Mouse (Mus musculus) hindbrain, embryonic 12.5 days (tissue): ENCODE measurements at regions not wholly inside any gene's neighbourhood (a gene's known extent, or its start where the extent isn't known, plus 50 kb on each side); places are given as distances from the start of the nearest gene placed in this dataset.
A peak's percentile ranks its signal among the peaks of the same experiment; 100 is the strongest.

Experiments
- ATAC-seq: fragments of 200-750 bp; cut with Nextera tagmentation; 2 replicates; pipeline ENCODE4 v1.8.0; 2017; ENCODE audit warnings: moderate TSS enrichment; ENCODE audit not compliant: low FRiP score
- H3K27ac ChIP-seq: fragments of 300-500 bp; sonication (generic); 2 replicates; pipeline ENCODE4 v1.5.1; 2016; ENCODE audit warnings: mild to moderate bottlenecking
- H3K27me3 ChIP-seq: fragments of 300-500 bp; sonication (generic); 2 replicates; pipeline ENCODE4 v1.6.1; 2016; ENCODE audit warnings: mild to moderate bottlenecking
- H3K36me3 ChIP-seq: fragments of 300-500 bp; sonication (generic); 2 replicates; pipeline ENCODE4 v1.6.1; 2016; ENCODE audit warnings: mild to moderate bottlenecking
- H3K4me1 ChIP-seq: fragments of 300-500 bp; sonication (generic); 2 replicates; pipeline ENCODE4 v1.6.1; 2016
- H3K4me2 ChIP-seq: fragments of 300-500 bp; sonication (generic); replicated peaks from 2 replicates; pipeline ENCODE4 v1.6.1; 2016; ENCODE audit warnings: mild to moderate bottlenecking
- H3K4me3 ChIP-seq: fragments of 300-500 bp; sonication (generic); 2 replicates; pipeline ENCODE4 v1.5.1; 2016; ENCODE audit warnings: mild to moderate bottlenecking
- H3K9ac ChIP-seq: fragments of 300-500 bp; sonication (generic); 2 replicates; pipeline ENCODE4 v1.6.1; 2016; ENCODE audit warnings: mild to moderate bottlenecking, moderate library complexity
- H3K9me3 ChIP-seq: fragments of 300-500 bp; sonication (generic); replicated peaks from 2 replicates; pipeline ENCODE4 v1.6.1; 2016; ENCODE audit warnings: mild to moderate bottlenecking
- WGBS: fragments of 180-500 bp; shearing (Covaris S2); methylation state at CpG from one replicate; pipeline ENCODE4 v1.1.7; 2016; 5-methylcytosine and 5-hydroxymethylcytosine counted together

DNA sequence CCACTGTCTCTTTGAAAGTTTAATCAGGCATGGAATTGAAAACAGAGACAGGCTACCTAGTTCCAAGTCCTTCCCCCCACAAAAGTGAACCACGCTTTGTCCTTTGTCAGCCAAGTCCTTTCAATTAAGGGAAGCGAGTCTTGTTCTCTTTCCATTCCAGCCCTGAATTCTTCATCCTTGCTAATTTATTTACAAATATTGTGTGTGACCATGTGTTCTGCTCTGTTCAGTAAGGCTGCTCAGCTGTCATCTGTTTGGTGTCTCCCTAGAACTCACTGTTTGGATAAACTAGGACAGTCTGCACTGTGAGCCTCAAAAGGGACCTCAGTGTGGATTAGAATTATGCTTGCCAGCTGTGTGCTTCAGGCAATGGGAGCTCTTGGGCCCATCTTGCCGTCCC, 473.6 kb downstream of the Nedd1 start:
- H3K4me1 ChIP-seq: peaks cover 21% of the 10 kb centered on the region
- H3K27ac ChIP-seq: no peak overlapping the region
- H3K36me3 ChIP-seq: no peaks in the 10 kb centered on the region
- H3K9me3 ChIP-seq: no peaks in the 10 kb centered on the region
- no peak overlapping the region for H3K4me3 ChIP-seq
- WGBS: 25% methylated on average over 3 of the region's 3 CpGs
- no peak overlapping the region for H3K4me2 ChIP-seq
- H3K27me3 ChIP-seq: no peaks in the 10 kb centered on the region
- no peak for ATAC-seq
- H3K9ac ChIP-seq: no peak overlapping the region

GRCm38 (mm10) chr10:92247449-92247805, 474.8 kb downstream of the Nedd1 start:
- 31% methylated on average over 5 of the region's 5 CpGs for WGBS
- Histone ChIP-seq H3K9me3 (no peaks in the 10 kb centered on the region), H3K27me3 (no peaks in the 10 kb centered on the region), H3K36me3 (no peaks in the 10 kb centered on the region), H3K27ac (peak overlapping the region; percentile 55), H3K4me1 (peaks cover 27% of the 10 kb centered on the region), H3K9ac (no peak overlapping the region), H3K4me3 (no peak overlapping the region), H3K4me2 (no peak overlapping the region)
- ATAC-seq: no peak

- Histone ChIP-seq H3K36me3 (no peaks in the 10 kb centered on the region), H3K9me3 (no peaks in the 10 kb centered on the region), H3K4me1 (peaks cover 27% of the 10 kb centered on the region), H3K27ac (peak overlapping the region; percentile 55), H3K4me2 (no peak overlapping the region), H3K9ac (no peak overlapping the region), H3K4me3 (no peak overlapping the region), H3K27me3 (no peaks in the 10 kb centered on the region)
- ATAC-seq: peak; percentile 39; the same call in 1 of the 2 replicates
- 14% methylated on average over 6 of the region's 7 CpGs for WGBS
Observed at GRCm38 (mm10) chr10:92246785-92247448, 475.3 kb downstream of the Nedd1 start.

DNA sequence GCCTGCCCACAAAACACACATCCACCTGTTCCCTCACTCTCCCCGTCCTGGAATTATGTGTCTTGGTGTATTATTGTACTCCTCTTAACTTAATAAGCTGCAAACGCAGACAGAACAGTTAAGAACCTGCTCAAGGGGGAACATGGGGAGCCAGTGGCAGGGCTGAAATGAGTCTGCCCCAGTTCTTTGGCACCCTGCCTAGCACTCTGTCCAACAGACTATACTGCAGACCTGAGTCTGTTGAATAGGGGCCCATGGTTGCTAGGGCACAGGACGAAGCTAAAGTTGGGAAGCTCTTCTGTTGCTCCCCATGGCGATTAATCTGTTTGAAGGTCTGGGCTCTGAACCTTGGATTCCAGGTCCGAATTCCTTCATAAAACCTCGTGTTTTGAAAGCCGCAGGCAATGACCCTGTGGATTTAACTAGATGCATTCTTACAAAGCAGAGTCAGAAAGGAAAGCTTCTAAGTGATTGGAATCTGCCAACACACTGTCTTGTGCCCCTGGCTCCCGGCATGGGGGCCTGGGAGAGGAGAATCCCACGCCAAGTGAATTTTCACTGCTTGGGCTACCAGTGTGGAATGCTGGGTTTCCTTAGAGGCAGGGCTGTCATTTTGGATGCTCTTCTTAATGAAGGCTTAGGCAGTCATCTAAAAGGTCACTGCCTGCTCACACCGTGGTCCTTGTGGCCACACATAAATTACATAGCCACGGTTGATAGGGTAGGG, 479.3 kb downstream of the Nedd1 start:
- H3K4me3 ChIP-seq: no peak overlapping the region
- ATAC-seq: peak; percentile 74
- H3K27me3 ChIP-seq: no peaks in the 10 kb centered on the region
- peak overlapping the region; percentile 55 for H3K27ac ChIP-seq
- WGBS: 30% methylated on average over 11 of the region's 11 CpGs
- H3K4me1 ChIP-seq: peaks cover 22% of the 10 kb centered on the region
- no peaks in the 10 kb centered on the region for H3K9me3 ChIP-seq
- no peaks in the 10 kb centered on the region for H3K36me3 ChIP-seq
- H3K4me2 ChIP-seq: no peak overlapping the region
- H3K9ac ChIP-seq: no peak overlapping the region

DNA sequence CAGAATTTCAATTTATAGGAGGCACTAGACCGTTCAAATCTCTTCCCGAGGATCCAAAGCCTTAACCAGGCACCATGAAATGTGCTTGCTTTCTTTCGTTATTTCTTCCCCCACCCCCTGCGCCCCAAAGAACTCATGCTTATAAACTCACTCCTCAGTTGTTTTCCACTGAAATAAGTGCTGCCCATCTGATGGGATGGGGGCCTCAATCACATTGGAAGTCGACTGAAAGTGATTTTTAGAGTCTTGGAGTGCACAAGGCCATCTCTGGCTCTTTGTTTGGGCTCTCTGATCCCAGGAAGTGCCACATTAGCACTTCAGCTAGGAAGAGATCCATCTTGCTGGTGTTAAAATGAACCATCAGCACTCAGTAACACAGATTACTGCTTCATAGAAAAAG, 484.3 kb downstream of the Nedd1 start:
- no peak overlapping the region for H3K27ac ChIP-seq
- no peaks in the 10 kb centered on the region for H3K36me3 ChIP-seq
- no peaks in the 10 kb centered on the region for H3K9me3 ChIP-seq
- peaks cover 2% of the 10 kb centered on the region; the same call in 1 of the 2 replicates for H3K4me1 ChIP-seq
- H3K9ac ChIP-seq: no peak overlapping the region
- no peaks in the 10 kb centered on the region for H3K27me3 ChIP-seq
- 43% methylated on average over 5 of the region's 5 CpGs for WGBS
- ATAC-seq: no peak
- no peak overlapping the region for H3K4me2 ChIP-seq
- H3K4me3 ChIP-seq: no peak overlapping the region

- no peak overlapping the region for H3K4me3 ChIP-seq
- H3K27me3 ChIP-seq: no peaks in the 10 kb centered on the region
- H3K36me3 ChIP-seq: no peaks in the 10 kb centered on the region
- H3K9me3 ChIP-seq: no peaks in the 10 kb centered on the region
- no peak overlapping the region for H3K9ac ChIP-seq
- no peak for ATAC-seq
- no peak overlapping the region for H3K27ac ChIP-seq
- H3K4me2 ChIP-seq: no peak overlapping the region
- WGBS: 66% methylated on average over 2 of the region's 2 CpGs
- H3K4me1 ChIP-seq: no peaks in the 10 kb centered on the region
Observed at GRCm38 (mm10) chr10:92232081-92232480, 490.1 kb downstream of the Nedd1 start.

- H3K4me1 ChIP-seq: no peaks in the 10 kb centered on the region
- H3K4me2 ChIP-seq: no peak overlapping the region
- WGBS: 78% methylated on average over 4 of the region's 4 CpGs
- ATAC-seq: no peak
- H3K4me3 ChIP-seq: no peak overlapping the region
- no peaks in the 10 kb centered on the region for H3K36me3 ChIP-seq
- no peak overlapping the region for H3K9ac ChIP-seq
- H3K27me3 ChIP-seq: no peaks in the 10 kb centered on the region
- no peaks in the 10 kb centered on the region for H3K9me3 ChIP-seq
- no peak overlapping the region for H3K27ac ChIP-seq
Observed at GRCm38 (mm10) chr10:92225818-92226217, 496.4 kb downstream of the Nedd1 start.

- H3K27me3 ChIP-seq: no peaks in the 10 kb centered on the region
- no peak overlapping the region for H3K27ac ChIP-seq
- no peak overlapping the region for H3K4me3 ChIP-seq
- no peaks in the 10 kb centered on the region for H3K9me3 ChIP-seq
- no peak for ATAC-seq
- H3K4me1 ChIP-seq: no peaks in the 10 kb centered on the region
- H3K36me3 ChIP-seq: no peaks in the 10 kb centered on the region
- H3K4me2 ChIP-seq: no peak overlapping the region
- no peak overlapping the region for H3K9ac ChIP-seq
- 90% methylated on average over 7 of the region's 7 CpGs for WGBS
Observed at GRCm38 (mm10) chr10:92225071-92225470, 497.1 kb downstream of the Nedd1 start.

DNA sequence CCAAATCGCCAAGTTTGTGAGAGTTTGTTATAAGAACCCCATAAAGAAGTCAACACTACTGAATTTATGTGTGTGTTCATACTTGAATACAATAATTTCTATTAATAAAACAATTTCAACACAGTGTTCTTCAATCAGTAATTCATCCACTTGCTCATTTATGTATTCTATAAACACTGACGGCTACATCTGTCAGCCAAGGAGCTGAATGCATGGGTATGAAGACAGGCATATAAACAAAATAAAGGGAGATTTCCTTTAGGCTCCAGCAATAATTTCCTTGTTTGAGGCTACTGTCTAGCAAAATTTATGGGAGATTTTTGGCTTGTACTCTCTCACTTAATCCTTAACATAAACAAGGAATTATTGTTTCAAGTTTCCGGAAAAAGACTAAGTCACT, 502.9 kb downstream of the Nedd1 start:
- Histone ChIP-seq H3K36me3 (no peaks in the 10 kb centered on the region), H3K27me3 (no peaks in the 10 kb centered on the region), H3K4me3 (no peak overlapping the region), H3K27ac (no peak overlapping the region), H3K4me1 (no peaks in the 10 kb centered on the region), H3K9me3 (no peaks in the 10 kb centered on the region), H3K4me2 (no peak overlapping the region), H3K9ac (no peak overlapping the region)
- WGBS: 91% methylated on average over 3 of the region's 3 CpGs
- no peak for ATAC-seq

GRCm38 (mm10) chr10:92170856-92171255, 551.4 kb downstream of the Nedd1 start:
- Histone ChIP-seq H3K4me3 (no peak overlapping the region), H3K27me3 (peaks cover 5% of the 10 kb centered on the region; the same call in 1 of the 2 replicates), H3K9me3 (no peaks in the 10 kb centered on the region), H3K4me2 (no peak overlapping the region), H3K36me3 (no peaks in the 10 kb centered on the region), H3K9ac (no peak overlapping the region), H3K4me1 (no peaks in the 10 kb centered on the region), H3K27ac (no peak overlapping the region)
- WGBS: 73% methylated on average over 8 of the region's 8 CpGs
- ATAC-seq: no peak

DNA sequence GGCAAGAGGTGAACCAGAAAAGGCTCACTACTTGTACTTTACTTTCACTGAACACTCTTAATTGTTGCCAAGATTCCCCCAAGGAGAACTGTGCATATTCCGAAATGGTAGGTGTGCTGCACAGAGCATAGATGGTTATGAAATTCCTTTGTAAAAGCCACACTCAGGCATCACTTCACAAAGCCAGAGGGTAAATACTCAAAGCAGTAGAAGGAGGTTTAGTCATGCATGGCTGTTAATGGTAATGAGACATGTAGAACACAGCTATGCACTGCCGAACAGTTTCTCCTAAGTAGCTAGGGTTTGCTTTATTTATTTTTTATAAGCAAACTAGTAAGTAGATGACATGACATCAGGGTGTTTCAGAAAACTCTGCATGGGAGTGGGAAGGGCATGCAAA, 556.2 kb downstream of the Nedd1 start:
- H3K4me3 ChIP-seq: no peak overlapping the region
- ATAC-seq: no peak
- no peaks in the 10 kb centered on the region for H3K9me3 ChIP-seq
- no peaks in the 10 kb centered on the region for H3K4me1 ChIP-seq
- no peaks in the 10 kb centered on the region for H3K36me3 ChIP-seq
- 52% methylated on average over 2 of the region's 2 CpGs for WGBS
- no peak overlapping the region for H3K9ac ChIP-seq
- no peak overlapping the region for H3K27ac ChIP-seq
- peaks cover 5% of the 10 kb centered on the region; the same call in 1 of the 2 replicates for H3K27me3 ChIP-seq
- peak overlapping the region; percentile 60; the same call in 1 of the 2 replicates for H3K4me2 ChIP-seq

- H3K27ac ChIP-seq: peak overlapping the region; percentile 96
- H3K4me3 ChIP-seq: peak overlapping the region; percentile 61
- no peaks in the 10 kb centered on the region for H3K9me3 ChIP-seq
- H3K4me2 ChIP-seq: peak overlapping the region; percentile 60
- ATAC-seq: peak; percentile 79
- H3K9ac ChIP-seq: peak overlapping the region; percentile 82
- no peaks in the 10 kb centered on the region for H3K36me3 ChIP-seq
- peaks cover 5% of the 10 kb centered on the region; the same call in 1 of the 2 replicates for H3K27me3 ChIP-seq
- no peaks in the 10 kb centered on the region for H3K4me1 ChIP-seq
- 7% methylated on average over 5 of the region's 5 CpGs for WGBS
Observed at GRCm38 (mm10) chr10:92164991-92165390, 557.2 kb downstream of the Nedd1 start.

- peak overlapping the region; percentile 61 for H3K4me3 ChIP-seq
- H3K9me3 ChIP-seq: no peaks in the 10 kb centered on the region
- H3K27ac ChIP-seq: peak overlapping the region; percentile 96
- WGBS: 15% methylated on average over 3 of the region's 3 CpGs
- ATAC-seq: peak; percentile 35; the same call in 1 of the 2 replicates
- H3K9ac ChIP-seq: peak overlapping the region; percentile 82
- no peaks in the 10 kb centered on the region for H3K36me3 ChIP-seq
- peak overlapping the region; percentile 60 for H3K4me2 ChIP-seq
- H3K4me1 ChIP-seq: no peaks in the 10 kb centered on the region
- peaks cover 5% of the 10 kb centered on the region; the same call in 1 of the 2 replicates for H3K27me3 ChIP-seq
Observed at GRCm38 (mm10) chr10:92164648-92164960, 557.6 kb downstream of the Nedd1 start.
